Mouse (Mus musculus) T-helper 2 cell (primary cell): ENCODE results near the gene Arid4a.
"Not testable (repeated sequence)": the region's sequence is repeated elsewhere in the genome, so short reads cannot be mapped to it uniquely, and the experiment has no call there.

Experiments used
- in situ Hi-C: fragments of 300-600 bp; cut with MboI, MseI; formaldehyde crosslinking; loops from one replicate; pipeline ENCODE4 v1.15.1; 2025; ENCODE audit warnings: high pct_unique_total_duplicates

The Arid4a gene

GRCm38 (mm10) chr12:71014845-71015362, 886 bp upstream of the Arid4a start:
- in situ Hi-C loops, result loop anchor here (5.0 kb wide), 1 partner anchor 48 kb away; no protein-coding TSS in a partner anchor

DNA sequence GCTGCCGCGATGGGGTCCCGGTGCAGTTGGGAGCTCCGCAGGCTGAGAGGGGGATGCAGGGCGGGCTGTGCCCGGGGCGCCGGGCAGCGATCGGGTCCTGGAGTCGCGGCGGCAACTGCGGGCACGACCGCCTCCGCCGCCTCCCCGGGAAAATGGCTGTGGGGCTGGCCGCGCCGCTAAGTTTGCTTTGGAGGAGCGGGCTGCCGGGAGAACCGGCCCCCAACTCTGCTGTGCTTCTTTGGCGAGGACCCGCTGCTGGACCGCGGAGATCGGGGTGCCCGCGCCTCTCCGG, 367 bp downstream of the Arid4a start:
- in situ Hi-C loops, result loop anchor here (5.0 kb wide), 1 partner anchor 49 kb away; no protein-coding TSS in a partner anchor

GRCm38 (mm10) chr12:71016503-71017241, 882 bp downstream of the Arid4a start:
- in situ Hi-C loops, result loop anchor here (5.0 kb wide), 1 partner anchor 49 kb away; no protein-coding TSS in a partner anchor

- in situ Hi-C loops, result loop anchor here (5.0 kb wide), 1 partner anchor 50 kb away; no protein-coding TSS in a partner anchor
Measured at GRCm38 (mm10) chr12:71017242-71017571, 1.4 kb downstream of the Arid4a start.

- in situ Hi-C loops, result loop anchor here (5.0 kb wide), 1 partner anchor 51 kb away; no protein-coding TSS in a partner anchor
Measured at GRCm38 (mm10) chr12:71017827-71018226, 2.0 kb downstream of the Arid4a start.

DNA sequence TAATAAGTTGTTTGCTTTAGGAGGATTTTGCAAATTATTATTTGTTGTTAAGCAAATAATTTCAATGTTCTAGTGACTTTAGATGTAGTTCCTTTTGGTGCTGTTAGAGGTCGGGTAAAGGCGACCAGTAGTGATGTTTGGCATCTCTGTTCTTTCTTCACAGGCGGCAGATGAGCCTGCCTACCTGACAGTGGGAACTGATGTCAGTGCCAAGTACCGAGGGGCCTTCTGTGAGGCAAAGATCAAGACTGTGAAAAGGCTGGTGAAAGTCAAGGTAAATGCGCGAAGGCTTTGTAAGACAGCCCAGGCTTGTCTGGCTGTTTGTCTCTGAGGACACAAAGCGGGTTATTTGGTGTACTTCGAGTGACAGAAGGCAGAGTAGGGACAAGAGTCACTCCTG, 3.4 kb downstream of the Arid4a start:
- in situ Hi-C loops, result loop anchor here (5.0 kb wide), 1 partner anchor 52 kb away; no protein-coding TSS in a partner anchor

DNA sequence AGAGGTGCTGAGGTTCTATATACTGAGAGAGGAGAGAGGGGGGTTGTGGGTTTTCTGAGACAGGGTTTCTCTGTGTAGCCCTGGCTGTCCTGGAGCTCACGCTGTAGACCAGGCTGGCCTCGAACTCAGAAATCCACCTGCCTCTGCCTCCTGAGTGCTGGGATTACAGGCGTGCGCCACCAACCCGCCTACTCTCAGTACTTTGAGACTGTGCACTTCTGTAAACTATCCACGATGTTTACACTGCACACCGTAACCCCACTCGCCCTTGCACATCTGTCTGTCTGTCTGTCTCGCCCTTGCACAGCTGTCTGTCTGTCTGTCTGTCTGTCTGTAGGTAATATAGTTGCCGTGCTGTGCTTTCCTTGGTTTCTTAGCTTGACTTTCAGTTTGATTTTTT, 8.6 kb downstream of the Arid4a start:
- in situ Hi-C loops, result no loop called here

DNA sequence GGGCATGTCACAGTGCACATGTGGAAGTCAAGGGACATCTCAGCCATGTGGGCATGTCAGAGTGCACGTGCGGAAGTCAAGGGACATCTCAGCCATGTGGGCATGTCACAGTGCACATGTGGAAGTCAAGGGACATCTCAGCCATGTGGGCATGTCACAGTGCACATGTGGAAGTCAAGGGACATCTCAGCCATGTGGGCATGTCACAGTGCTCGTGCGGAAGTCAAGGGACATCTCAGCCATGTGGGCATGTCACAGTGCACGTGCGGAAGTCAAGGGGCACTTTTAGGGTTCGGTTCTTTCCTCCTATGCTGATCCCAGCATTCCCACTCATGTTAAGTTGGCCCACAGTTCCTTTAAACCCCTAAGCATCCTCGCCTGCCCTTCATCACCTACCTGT, 12.5 kb downstream of the Arid4a start:
- in situ Hi-C loops, result not testable (repeated sequence)

- in situ Hi-C loops, result no loop called here
Measured at GRCm38 (mm10) chr12:71030260-71030659, 14.5 kb downstream of the Arid4a start.

DNA sequence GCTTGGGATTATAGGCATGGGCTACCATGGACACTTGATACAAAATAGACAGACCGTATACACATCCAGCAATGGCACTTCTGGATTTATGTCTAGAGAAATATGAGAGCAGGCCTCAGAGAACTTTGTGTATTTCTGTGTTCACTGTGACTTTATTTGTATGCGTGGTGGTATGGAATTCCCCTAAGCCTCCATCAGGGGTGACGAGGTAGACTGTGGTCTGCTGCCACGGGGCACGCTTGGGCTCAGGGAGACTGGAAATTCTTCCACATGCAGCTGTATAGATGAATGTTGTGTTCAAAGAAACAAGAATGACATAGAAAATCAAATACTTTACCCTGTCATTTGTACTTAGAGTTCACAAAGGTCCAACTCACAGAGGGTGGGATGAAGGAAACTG, 14.9 kb downstream of the Arid4a start:
- in situ Hi-C loops, result no loop called here

DNA sequence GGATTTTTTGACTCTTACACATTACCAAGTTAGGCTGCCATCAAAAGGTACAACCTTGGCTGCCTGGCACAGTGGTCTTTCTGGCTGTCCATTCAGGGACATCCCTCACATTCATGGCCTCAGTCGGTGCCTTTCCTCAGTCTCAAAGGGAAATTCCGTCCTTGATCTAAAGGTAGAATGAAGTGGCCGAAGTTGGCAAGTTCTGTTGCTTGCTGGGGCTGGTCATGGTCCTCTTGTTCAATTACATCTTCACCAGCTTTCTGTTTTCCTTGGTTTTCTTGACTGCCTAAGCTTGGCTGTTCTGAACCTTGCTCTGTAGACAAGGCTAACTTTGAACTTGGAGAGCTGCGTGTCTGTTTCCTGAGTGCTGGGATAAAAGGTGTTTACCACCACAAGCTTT, 20.0 kb downstream of the Arid4a start:
- in situ Hi-C loops, result no loop called here

DNA sequence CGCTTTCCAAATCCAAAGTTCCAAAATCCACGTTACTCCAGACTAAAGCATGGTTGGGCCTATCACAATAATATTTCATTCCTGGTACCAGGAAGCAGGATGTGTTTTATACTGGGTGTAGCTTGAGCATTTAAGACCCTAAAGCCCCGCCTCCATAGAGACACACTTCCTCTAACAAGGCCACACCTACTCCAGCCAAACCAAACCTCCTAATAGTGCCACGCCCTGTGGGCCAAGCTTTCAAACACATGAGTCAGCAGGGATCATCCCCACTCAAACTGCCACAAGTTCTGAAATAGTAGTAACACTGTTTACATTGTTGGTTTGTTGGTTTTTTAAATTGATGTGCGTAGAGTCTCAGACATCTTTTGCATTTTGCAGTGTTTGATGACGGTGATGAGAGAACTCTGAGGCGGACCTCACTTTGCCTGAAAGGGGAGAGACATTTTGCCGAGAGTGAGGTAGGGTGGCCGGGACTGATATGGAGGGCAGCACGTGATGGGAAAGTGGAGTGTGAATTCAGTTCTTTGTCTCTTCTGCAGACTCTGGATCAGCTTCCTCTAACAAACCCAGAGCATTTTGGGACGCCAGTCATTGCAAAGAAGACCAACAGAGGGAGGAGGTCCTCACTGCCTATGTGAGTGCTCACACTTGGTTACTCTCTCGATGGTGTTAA, 21.1 kb downstream of the Arid4a start:
- in situ Hi-C loops, result no loop called here

GRCm38 (mm10) chr12:71040462-71040861, 24.7 kb downstream of the Arid4a start:
- in situ Hi-C loops, result no loop called here

GRCm38 (mm10) chr12:71042451-71042850, 26.7 kb downstream of the Arid4a start:
- in situ Hi-C loops, result no loop called here

DNA sequence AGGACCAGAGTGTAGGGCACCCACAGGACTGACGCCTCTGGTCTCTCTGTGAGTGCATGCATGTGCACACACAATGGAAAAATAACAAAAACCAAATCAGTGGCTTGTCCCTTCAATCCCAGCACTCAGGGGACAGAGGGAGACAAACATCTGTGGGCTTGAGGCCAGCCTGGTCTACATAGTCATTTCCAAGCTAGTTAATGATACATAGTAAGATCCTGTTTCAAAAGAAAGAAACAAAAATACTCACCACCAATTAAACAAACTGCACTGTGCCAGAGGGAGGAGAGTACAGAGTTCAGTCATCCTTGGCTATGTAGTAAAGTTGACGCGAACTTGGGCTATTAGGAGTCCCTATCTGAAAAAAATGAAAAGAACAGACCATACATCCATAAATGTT, 27.8 kb downstream of the Arid4a start:
- in situ Hi-C loops, result no loop called here

DNA sequence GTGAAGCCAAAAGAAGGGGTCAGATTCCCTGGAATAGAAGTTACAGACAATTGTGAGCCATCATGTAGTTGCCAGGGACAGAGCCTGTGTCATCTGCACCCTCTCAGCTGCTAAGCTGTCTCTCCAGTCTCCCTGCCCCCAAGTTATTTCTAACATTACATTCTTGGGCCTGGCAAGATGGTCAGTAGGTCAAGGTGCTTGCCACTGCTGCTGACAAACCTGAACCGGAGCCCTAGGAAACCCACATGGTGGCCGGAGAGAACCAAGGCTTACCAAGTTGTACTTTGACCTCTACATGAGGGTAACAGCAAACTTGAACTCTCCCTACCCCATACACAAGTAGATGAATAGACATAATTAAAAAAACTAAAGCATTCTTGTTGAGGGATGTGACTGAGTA, 28.7 kb downstream of the Arid4a start:
- in situ Hi-C loops, result no loop called here

DNA sequence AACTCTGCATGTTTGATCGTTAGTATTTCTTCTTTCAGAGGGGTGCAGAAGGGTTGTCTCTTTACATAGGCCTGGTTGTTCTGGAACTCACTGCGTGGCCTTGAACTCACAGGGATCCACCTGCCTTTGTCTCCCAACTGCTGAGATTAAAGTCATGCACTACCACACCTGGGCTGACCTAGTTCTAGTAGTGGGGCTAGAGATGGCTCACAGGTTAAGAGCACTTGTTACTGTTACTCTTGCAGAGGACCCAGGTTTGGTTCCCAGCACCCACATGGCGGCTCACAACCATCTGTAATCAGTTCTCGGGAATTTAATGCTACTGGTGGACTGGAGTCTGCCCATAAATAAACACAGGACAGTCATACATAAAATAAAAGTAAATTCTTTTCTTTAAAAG, 30.7 kb downstream of the Arid4a start:
- in situ Hi-C loops, result no loop called here

DNA sequence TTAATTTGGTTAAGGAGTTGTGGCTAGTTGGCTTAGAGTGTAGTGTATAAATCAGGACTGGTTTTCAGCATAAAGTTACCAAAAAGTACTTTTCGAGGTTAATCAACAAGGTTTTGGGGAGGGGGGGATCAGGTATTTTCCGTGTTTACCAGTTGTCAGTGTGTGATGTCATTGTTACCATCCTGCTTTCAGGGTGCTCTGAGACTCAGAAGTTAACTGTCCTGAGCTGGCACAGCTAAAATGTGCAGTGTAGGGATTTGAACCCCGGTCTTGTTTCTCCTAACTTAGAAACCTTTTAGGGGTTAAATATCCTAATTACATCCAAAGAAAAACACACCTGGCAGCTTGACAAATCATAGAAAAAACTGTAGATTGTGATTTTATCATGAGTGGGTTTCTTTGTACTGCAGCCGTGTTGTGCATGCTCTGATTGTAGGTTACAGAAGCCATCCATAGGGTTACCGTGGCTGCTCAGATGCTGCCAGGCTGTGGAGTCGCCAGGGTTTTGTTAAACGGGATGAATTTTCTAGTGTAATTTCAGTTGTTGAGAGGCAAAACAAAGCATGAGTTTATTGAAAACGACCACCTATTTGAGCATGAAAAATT, 31.8 kb downstream of the Arid4a start:
- in situ Hi-C loops, result no loop called here

- in situ Hi-C loops, result no loop called here
Measured at GRCm38 (mm10) chr12:71048117-71048516, 32.3 kb downstream of the Arid4a start.

DNA sequence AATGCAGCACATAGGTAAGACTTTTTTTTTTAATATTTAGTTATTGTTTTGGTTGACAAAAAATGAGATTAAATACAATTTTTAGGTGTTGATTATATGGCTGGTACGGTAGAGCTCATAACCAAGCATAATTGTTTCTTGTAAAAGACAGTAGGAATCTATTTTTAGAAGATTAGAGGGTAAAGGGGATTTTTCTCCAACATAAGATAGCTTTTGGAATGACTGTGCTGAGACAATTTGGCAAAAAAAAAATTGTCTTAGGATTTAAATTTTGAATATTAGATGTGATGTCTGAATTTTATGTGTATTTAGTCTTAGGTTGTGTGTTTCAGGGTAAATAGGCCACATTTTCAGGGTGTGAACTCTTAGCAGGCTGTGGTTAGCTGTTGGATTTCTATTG, 32.8 kb downstream of the Arid4a start:
- in situ Hi-C loops, result no loop called here

DNA sequence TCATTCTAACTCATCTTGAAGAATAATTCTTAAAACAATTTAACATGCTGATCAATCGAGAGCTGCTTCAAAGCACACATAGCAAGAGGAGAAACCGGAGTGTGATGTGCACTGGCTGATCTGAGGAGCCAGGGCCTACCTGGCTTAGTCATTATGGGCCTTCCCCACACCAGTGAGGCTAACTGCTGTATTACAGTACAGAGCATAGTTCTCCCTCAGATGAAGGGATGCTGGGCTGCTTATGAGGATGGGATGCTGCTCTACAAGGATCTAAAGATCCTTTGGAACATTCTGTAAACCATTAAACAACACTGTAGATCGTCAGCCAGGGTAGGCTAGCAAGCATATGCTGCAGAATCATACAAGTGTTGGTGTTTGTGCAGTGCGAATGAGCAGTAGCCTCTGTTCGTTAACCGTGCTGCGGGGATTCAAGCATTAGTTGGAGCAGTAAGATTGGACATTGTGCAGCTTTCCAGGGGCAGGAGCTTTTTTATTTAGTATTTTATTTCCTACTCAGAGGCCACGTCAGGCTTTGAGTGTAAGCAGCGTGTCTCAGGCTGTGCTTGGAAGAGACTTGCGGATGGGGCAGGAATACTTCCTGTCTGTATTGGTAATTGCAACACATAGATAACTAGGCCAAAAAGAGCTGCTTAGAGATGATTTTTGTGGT, 33.9 kb downstream of the Arid4a start:
- in situ Hi-C loops, result no loop called here

- in situ Hi-C loops, result no loop called here
Measured at GRCm38 (mm10) chr12:71051079-71051478, 35.3 kb downstream of the Arid4a start.
